Mouse (Mus musculus) cerebellum, adult 2 months (tissue): ENCODE data around the gene Adcy10. TPM values are rescaled to one million over a fixed set of nuclear protein-coding genes. Genes with fewer than 3 reads are reported as not detected.

Experiments
- DNase-seq, 2 experiments: peaks; one replicate each; pipeline ENCODE4 v3.0.0; 2021
- H3K27ac ChIP-seq: fragments of 200-500 bp; 2 replicates; pipeline ENCODE4 v1.5.1; 2012; ENCODE audit warnings: low read length, control low read depth, inconsistent platforms; ENCODE audit not compliant: insufficient read depth
- H3K27me3 ChIP-seq: fragments of 200-500 bp; 2 replicates; pipeline ENCODE4 v1.6.1; 2012; ENCODE audit warnings: inconsistent platforms, mild to moderate bottlenecking, low read length, moderate library complexity; ENCODE audit not compliant: control insufficient read depth, insufficient read depth
- H3K4me1 ChIP-seq: fragments of 200-500 bp; 2 replicates; pipeline ENCODE4 v1.6.1; 2011; ENCODE audit warnings: low read length; ENCODE audit not compliant: control insufficient read depth, insufficient read depth
- H3K4me3 ChIP-seq: fragments of 200-500 bp; replicated peaks from 2 replicates; pipeline ENCODE3; 2011; ENCODE audit warnings: mild to moderate bottlenecking, low read depth, low read length, control low read depth; ENCODE audit not compliant: insufficient read depth
- CTCF ChIP-seq: fragments of 200-500 bp; IDR thresholded peaks from 2 replicates; pipeline ENCODE4 v1.5.1; 2011; ENCODE audit warnings: low read depth, mild to moderate bottlenecking, control low read depth, low read length, moderate library complexity, borderline replicate concordance; ENCODE audit not compliant: insufficient read depth
- POLR2A ChIP-seq: fragments of 200-500 bp; IDR thresholded peaks from 2 replicates; pipeline ENCODE4 v1.6.1; 2011; ENCODE audit warnings: low read length, control low read depth, borderline replicate concordance; ENCODE audit not compliant: insufficient read depth
- WGBS: fragments of 180-500 bp; shearing (Covaris S2); methylation state at CpG from one replicate; pipeline ENCODE4 v1.1.7; 2018; 5-methylcytosine and 5-hydroxymethylcytosine counted together
- polyA plus RNA-seq: library from polyadenylated mRNA; depleted of rRNA; stranded (reverse); fragments of >200 nt; gene quantifications from 2 replicates; pipeline ENCODE4 v1.2.3, GENCODE M21; 2012

Adcy10 gene
- polyA plus RNA-seq, 1 experiment, result 0.28 TPM

- Histone ChIP-seq H3K4me1 (peaks cover 7% of the 10 kb centered on the region), H3K27ac (no peak overlapping the region), H3K27me3 (no peaks in the 10 kb centered on the region), H3K4me3 (no peak overlapping the region)
- DNase-seq, result peak; percentile 87 to 92
- WGBS, result 37% methylated on average over 12 of the region's 12 CpGs
- TF ChIP-seq CTCF, result peak; percentile 97
- no peak for TF ChIP-seq POLR2A
Measured at GRCm38 (mm10) chr1:165583529-165584184, 98.7 kb downstream of the Adcy10 start.

GRCm38 (mm10) chr1:165585389-165586104 lies 100.6 kb downstream of the Adcy10 start:
- H3K27ac ChIP-seq, result no peak overlapping the region
- H3K4me1 ChIP-seq, result peaks cover 9% of the 10 kb centered on the region
- peak overlapping the region; percentile 5 for H3K4me3 ChIP-seq
- H3K27me3 ChIP-seq, result no peaks in the 10 kb centered on the region
- DNase-seq, result no peak
- no peak for TF ChIP-seq CTCF
- TF ChIP-seq POLR2A, result no peak
- 57% methylated on average over 14 of the region's 14 CpGs for WGBS

DNA sequence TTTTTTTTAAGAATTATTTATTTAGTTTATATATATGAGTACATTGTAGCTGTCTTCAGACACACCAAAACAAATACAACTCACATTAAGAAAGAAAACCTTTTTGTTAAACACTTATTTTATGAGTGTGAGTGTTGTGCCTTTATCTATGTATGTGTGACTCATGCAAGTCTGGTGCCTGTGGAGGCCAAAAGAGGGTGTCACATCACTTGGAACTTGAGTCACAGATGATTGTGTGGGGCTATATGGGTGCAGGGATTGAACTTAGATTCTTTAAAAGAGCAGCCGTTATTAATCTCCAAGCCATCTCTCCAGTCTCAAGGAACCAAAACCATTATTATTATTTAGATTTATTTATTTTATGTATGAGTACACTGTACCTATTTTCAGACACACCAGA lies 101.4 kb downstream of the Adcy10 start:
- TF ChIP-seq POLR2A (no peak), CTCF (no peak)
- no peaks in the 10 kb centered on the region for H3K27me3 ChIP-seq
- WGBS, result 91% methylated on average over 1 of the region's 1 CpGs
- DNase-seq, result no peak
- H3K4me3 ChIP-seq, result no peak overlapping the region
- H3K27ac ChIP-seq, result no peak overlapping the region
- H3K4me1 ChIP-seq, result peaks cover 9% of the 10 kb centered on the region

- Histone ChIP-seq H3K27ac (no peak overlapping the region), H3K4me1 (peaks cover 12% of the 10 kb centered on the region), H3K4me3 (no peak overlapping the region), H3K27me3 (no peaks in the 10 kb centered on the region)
- no peak for DNase-seq
- TF ChIP-seq POLR2A, result no peak
- no peak for TF ChIP-seq CTCF
- WGBS, result 84% methylated on average over 8 of the region's 8 CpGs
Measured at GRCm38 (mm10) chr1:165587845-165588244, 102.9 kb downstream of the Adcy10 start.

GRCm38 (mm10) chr1:165589280-165590048 lies 104.5 kb downstream of the Adcy10 start:
- WGBS, result 55% methylated on average over 10 of the region's 10 CpGs
- no peak for DNase-seq
- TF ChIP-seq CTCF, result no peak
- H3K4me1 ChIP-seq, result peaks cover 8% of the 10 kb centered on the region
- H3K27ac ChIP-seq, result no peak overlapping the region
- no peak overlapping the region for H3K4me3 ChIP-seq
- no peaks in the 10 kb centered on the region for H3K27me3 ChIP-seq

GRCm38 (mm10) chr1:165590760-165591159 lies 105.8 kb downstream of the Adcy10 start:
- peaks cover 11% of the 10 kb centered on the region for H3K4me1 ChIP-seq
- no peak for DNase-seq
- 63% methylated on average over 8 of the region's 8 CpGs for WGBS
- H3K4me3 ChIP-seq, result no peak overlapping the region
- no peak for TF ChIP-seq POLR2A
- H3K27ac ChIP-seq, result no peak overlapping the region
- H3K27me3 ChIP-seq, result no peaks in the 10 kb centered on the region

GRCm38 (mm10) chr1:165592295-165593082 lies 107.5 kb downstream of the Adcy10 start:
- peak overlapping the region; percentile 11; the same call in 1 of the 2 replicates for H3K27ac ChIP-seq
- 56% methylated on average over 14 of the region's 14 CpGs for WGBS

More at GRCm38 (mm10) chr1:165592295-165593082, 107.5 kb downstream of the Adcy10 start:
- H3K4me1 ChIP-seq, result peaks cover 8% of the 10 kb centered on the region
- no peaks in the 10 kb centered on the region for H3K27me3 ChIP-seq
- no peak for TF ChIP-seq CTCF
- TF ChIP-seq POLR2A, result no peak
- DNase-seq, result no peak
- H3K4me3 ChIP-seq, result no peak overlapping the region
